Mouse (Mus musculus): ENCODE results near the gene Arhgap17.

- TF ChIP-seq MAFK (IDR thresholded peaks at IDR 0.05; ENCODE audit: insufficient replicate concordance, low read length) (no peak), EP300 (IDR thresholded peaks at IDR 0.05; ENCODE audit: low read length) (no peak), CTCF (conservative IDR thresholded peaks at IDR 0.05 in 1 of 2, IDR thresholded peaks at IDR 0.05 in 1 of 2; ENCODE audit: low read depth in 2 of 2, low read length in 2 of 2) (no peak), TBP (conservative IDR thresholded peaks at IDR 0.05; ENCODE audit: low read depth, low read length) (no peak)
Measured at GRCm38 (mm10) chr7:123240064-123240463, 129.7 kb downstream of the Arhgap17 start.

Measured in CH12.LX (cell line).